Mouse (Mus musculus) stomach, postnatal 0 days (tissue): ENCODE data around the gene Mlh3. TPM values are rescaled to one million over a fixed set of nuclear protein-coding genes. Genes with fewer than 3 reads are reported as not detected.

ENCODE experiments used
- ATAC-seq: fragments of 200-750 bp; cut with Nextera tagmentation; 2 replicates; pipeline ENCODE4 v1.8.0; 2017; ENCODE audit not compliant: low FRiP score, low TSS enrichment
- DNase-seq: peaks from one replicate; pipeline ENCODE4 v3.0.0-alpha.2; 2016; ENCODE audit warnings: low spot score
- H3K27ac ChIP-seq: fragments of 300-500 bp; sonication (generic); replicated peaks from 2 replicates; pipeline ENCODE4 v1.5.1; 2014; ENCODE audit warnings: mild to moderate bottlenecking, control low read depth
- H3K27me3 ChIP-seq: fragments of 300-500 bp; sonication (generic); 2 replicates; pipeline ENCODE4 v1.6.1; 2014; ENCODE audit warnings: low read length; ENCODE audit not compliant: control insufficient read depth, insufficient read depth
- H3K36me3 ChIP-seq: fragments of 300-500 bp; sonication (generic); 2 replicates; pipeline ENCODE4 v1.6.1; 2014; ENCODE audit warnings: low read length, mixed read lengths; ENCODE audit not compliant: control insufficient read depth, insufficient read depth
- H3K4me1 ChIP-seq: fragments of 300-500 bp; sonication (generic); replicated peaks from 2 replicates; pipeline ENCODE4 v1.6.1; 2014; ENCODE audit warnings: antibody characterized with exemption; ENCODE audit not compliant: control insufficient read depth, insufficient read depth
- H3K4me2 ChIP-seq: fragments of 300-500 bp; sonication (generic); replicated peaks from 2 replicates; pipeline ENCODE4 v1.6.1; 2014; ENCODE audit warnings: low read depth, mild to moderate bottlenecking, control low read depth, moderate library complexity
- H3K4me3 ChIP-seq: fragments of 300-500 bp; sonication (generic); 2 replicates; pipeline ENCODE4 v1.5.1; 2014; ENCODE audit warnings: low read depth, low read length, control low read depth
- H3K9ac ChIP-seq: fragments of 300-500 bp; sonication (generic); 2 replicates; pipeline ENCODE4 v1.6.1; 2014; ENCODE audit warnings: mild to moderate bottlenecking, low read length, control low read depth, mixed read lengths
- H3K9me3 ChIP-seq: fragments of 300-500 bp; sonication (generic); 2 replicates; pipeline ENCODE4 v1.6.1; 2016; ENCODE audit warnings: low read length; ENCODE audit not compliant: control insufficient read depth
- CTCF ChIP-seq: IDR thresholded peaks from 2 replicates; pipeline ENCODE4 v1.5.1; 2016; ENCODE audit warnings: antibody characterized with exemption, low read depth, mild to moderate bottlenecking, moderate library complexity
- EP300 ChIP-seq: optimal IDR thresholded peaks from 2 replicates; pipeline ENCODE3; 2016; ENCODE audit warnings: antibody characterized with exemption
- WGBS: fragments of 180-500 bp; shearing (Covaris S2); extraction: QIAGEN DNeasy Blood & Tissue Kit; methylation state at CpG from one replicate; pipeline ENCODE4 v1.1.7; 2014; 5-methylcytosine and 5-hydroxymethylcytosine counted together
- polyA plus RNA-seq: library from polyadenylated mRNA; unstranded; fragments of >200 nt; fragmentation: Nextera tagmentation; extraction: Ambion mirVana; gene quantifications from 2 replicates; pipeline ENCODE4 v1.2.1, GENCODE M21; 2015

Gene Mlh3
- polyA plus RNA-seq, 1 experiment from 2014 or later: 3.0 TPM

GRCm38 (mm10) chr12:85269821-85270220, 578 bp downstream of the Mlh3 start:
- TF ChIP-seq EP300: no peak
- TF ChIP-seq CTCF: no peak
- WGBS: 47% methylated on average over 3 of the region's 3 CpGs
- H3K27ac ChIP-seq: peak overlapping the region; percentile 13; the same call in 1 of the 2 replicates
- no peaks in the 10 kb centered on the region for H3K36me3 ChIP-seq
- H3K9me3 ChIP-seq: no peaks in the 10 kb centered on the region
- ATAC-seq (no peak), DNase-seq (no peak)
- H3K4me2 ChIP-seq: peak overlapping the region; percentile 57
- peak overlapping the region; percentile 50 for H3K9ac ChIP-seq
- H3K4me1 ChIP-seq: 0 out of 2 replicates have a peak, but pooled peaks cover 3% of the 10 kb centered on the region
- H3K27me3 ChIP-seq: no peaks in the 10 kb centered on the region
- H3K4me3 ChIP-seq: peak overlapping the region; percentile 47

GRCm38 (mm10) chr12:85266248-85266647, 4.2 kb downstream of the Mlh3 start:
- Histone ChIP-seq H3K4me2 (no peak overlapping the region), H3K36me3 (no peaks in the 10 kb centered on the region), H3K27ac (no peak overlapping the region), H3K4me1 (no peaks in the 10 kb centered on the region), H3K9me3 (no peaks in the 10 kb centered on the region), H3K27me3 (no peaks in the 10 kb centered on the region), H3K9ac (no peak overlapping the region), H3K4me3 (no peak overlapping the region)
- no peak for DNase-seq
- TF ChIP-seq EP300 (no peak), CTCF (no peak)
- 77% methylated on average over 3 of the region's 3 CpGs for WGBS
- no peak for ATAC-seq

GRCm38 (mm10) chr12:85264940-85265339, 5.5 kb downstream of the Mlh3 start:
- no peaks in the 10 kb centered on the region for H3K27me3 ChIP-seq
- H3K9ac ChIP-seq: no peak overlapping the region
- no peak for DNase-seq
- no peak overlapping the region for H3K4me2 ChIP-seq
- no peak for ATAC-seq
- TF ChIP-seq EP300 (no peak), CTCF (no peak)
- H3K4me1 ChIP-seq: no peaks in the 10 kb centered on the region
- 42% methylated on average over 7 of the region's 7 CpGs for WGBS
- no peak overlapping the region for H3K27ac ChIP-seq
- no peak overlapping the region for H3K4me3 ChIP-seq
- H3K36me3 ChIP-seq: no peaks in the 10 kb centered on the region
- H3K9me3 ChIP-seq: no peaks in the 10 kb centered on the region

- no peak for ATAC-seq
- no peaks in the 10 kb centered on the region for H3K4me1 ChIP-seq
- TF ChIP-seq EP300 (no peak), CTCF (no peak)
- no peaks in the 10 kb centered on the region for H3K9me3 ChIP-seq
- DNase-seq: no peak
- no peak overlapping the region for H3K27ac ChIP-seq
- H3K4me2 ChIP-seq: no peak overlapping the region
- H3K9ac ChIP-seq: no peak overlapping the region
- H3K36me3 ChIP-seq: no peaks in the 10 kb centered on the region
- no peaks in the 10 kb centered on the region for H3K27me3 ChIP-seq
- no peak overlapping the region for H3K4me3 ChIP-seq
- WGBS: 49% methylated on average over 8 of the region's 8 CpGs
Observed at GRCm38 (mm10) chr12:85264531-85264930, 5.9 kb downstream of the Mlh3 start.

- Histone ChIP-seq H3K4me1 (no peaks in the 10 kb centered on the region), H3K9me3 (no peaks in the 10 kb centered on the region), H3K4me2 (no peak overlapping the region), H3K36me3 (no peaks in the 10 kb centered on the region), H3K9ac (no peak overlapping the region), H3K4me3 (no peak overlapping the region), H3K27ac (no peak overlapping the region), H3K27me3 (no peaks in the 10 kb centered on the region)
- ATAC-seq (no peak), DNase-seq (no peak)
- TF ChIP-seq EP300 (no peak), CTCF (no peak)
- WGBS: 66% methylated on average over 5 of the region's 5 CpGs
Observed at GRCm38 (mm10) chr12:85263190-85263589, 7.2 kb downstream of the Mlh3 start.

- 29% methylated on average over 10 of the region's 10 CpGs for WGBS
- Histone ChIP-seq H3K9me3 (no peaks in the 10 kb centered on the region), H3K9ac (no peak overlapping the region), H3K4me2 (no peak overlapping the region), H3K4me1 (no peaks in the 10 kb centered on the region), H3K36me3 (no peaks in the 10 kb centered on the region), H3K27me3 (no peaks in the 10 kb centered on the region), H3K4me3 (no peak overlapping the region), H3K27ac (0 out of 2 replicates have a peak overlapping the region, but pooled peaks have one; percentile 2)
- ATAC-seq (peak; percentile 54; the same call in 1 of the 2 replicates), DNase-seq (no peak)
- TF ChIP-seq EP300 (no peak), CTCF (no peak)
Observed at GRCm38 (mm10) chr12:85262489-85262888, 7.9 kb downstream of the Mlh3 start.
